Mouse (Mus musculus) gastrocnemius, postnatal 25 days (tissue): Measurements from ENCODE around the gene Dpf3. TPM values are rescaled to one million over a fixed set of nuclear protein-coding genes. Genes with fewer than 3 reads are reported as not detected.

Source experiments
- DNase-seq: peaks from one replicate; pipeline ENCODE4 v3.0.0; 2022
- total RNA-seq, 2 experiments: library from RNA; stranded (reverse); gene quantifications; 1 replicate in 1 of 2; 2 replicates in 1 of 2; pipeline ENCODE4 v1.2.3; 2021

The Dpf3 gene
- total RNA-seq, 2 experiments from 2014 or later = 17.9 to 22.5 TPM

DNA sequence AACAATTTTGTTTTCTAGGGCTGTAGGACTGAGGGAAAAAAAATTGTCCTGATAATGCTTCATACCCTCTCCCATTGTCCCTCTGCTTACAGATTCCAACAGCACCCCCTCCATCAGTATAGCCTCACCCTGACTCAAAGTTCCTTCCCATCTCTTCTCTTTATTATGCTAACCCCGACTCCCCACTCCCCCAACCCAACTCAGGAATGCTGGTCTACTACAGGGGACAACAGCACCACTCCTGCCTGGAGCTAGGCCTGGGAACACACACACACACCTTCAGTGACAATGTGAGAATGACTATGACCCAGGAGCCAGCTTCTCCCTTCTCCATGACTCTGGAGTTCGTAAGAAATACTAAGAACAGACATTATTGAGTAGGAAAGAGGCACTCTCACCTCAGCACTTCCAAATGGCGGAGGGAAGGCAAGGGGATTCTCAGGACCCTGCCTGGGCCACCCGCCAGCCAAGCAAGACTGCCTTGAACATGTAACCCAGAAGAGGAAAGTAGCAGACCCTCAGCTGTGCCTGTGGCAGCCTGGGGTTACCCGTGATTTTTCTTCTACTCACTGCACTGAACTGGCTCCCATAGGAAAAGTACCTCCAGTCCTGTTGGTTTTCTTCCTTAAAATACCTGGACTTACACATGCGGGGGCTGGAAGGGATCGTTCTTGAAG lies 276.2 kb downstream of the Dpf3 start:
- no peak for DNase-seq

- no peak for DNase-seq
These were observed 276.8 kb downstream of the Dpf3 start for GRCm38 (mm10) chr12:83210735-83211134.

DNA sequence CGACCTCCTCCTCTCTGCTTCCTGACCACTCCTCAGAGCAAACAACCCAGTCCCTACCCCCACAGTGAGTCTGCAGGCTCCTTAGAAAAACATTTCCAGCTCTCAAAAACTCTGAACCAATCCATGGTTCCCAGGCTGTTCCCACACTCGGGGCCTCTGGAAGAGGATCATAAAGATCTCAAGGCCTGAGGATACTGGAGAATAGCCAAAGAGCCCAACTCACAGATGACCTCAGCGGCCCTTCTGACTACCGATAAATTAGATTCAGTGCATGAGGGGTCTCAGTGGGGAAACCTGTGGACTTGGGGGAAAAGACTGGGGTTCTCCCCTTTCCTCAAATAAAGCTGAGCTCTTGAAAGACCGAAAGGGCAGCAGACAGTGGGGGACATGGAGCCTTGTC lies 277.2 kb downstream of the Dpf3 start:
- DNase-seq = no peak

- no peak for DNase-seq
These were observed 278.1 kb downstream of the Dpf3 start for GRCm38 (mm10) chr12:83209461-83209860.

DNA sequence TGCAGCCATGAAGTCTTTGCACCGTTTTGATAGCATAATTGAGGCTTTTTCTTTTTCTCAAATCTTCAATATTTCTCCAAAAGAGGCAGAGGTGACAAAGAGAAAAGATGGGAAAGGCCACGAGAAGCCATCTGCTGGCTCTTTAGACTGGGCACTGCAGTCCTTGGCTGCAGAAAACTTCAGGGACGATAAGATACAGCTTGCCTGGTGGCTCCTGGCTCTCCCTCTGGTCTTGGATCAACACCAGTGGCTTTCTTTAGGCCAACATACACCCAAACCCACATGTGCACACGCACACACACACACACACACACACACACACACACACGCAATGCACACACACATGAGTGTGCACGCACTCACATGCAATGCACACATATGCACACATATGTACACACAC lies 278.7 kb downstream of the Dpf3 start:
- DNase-seq = no peak

DNA sequence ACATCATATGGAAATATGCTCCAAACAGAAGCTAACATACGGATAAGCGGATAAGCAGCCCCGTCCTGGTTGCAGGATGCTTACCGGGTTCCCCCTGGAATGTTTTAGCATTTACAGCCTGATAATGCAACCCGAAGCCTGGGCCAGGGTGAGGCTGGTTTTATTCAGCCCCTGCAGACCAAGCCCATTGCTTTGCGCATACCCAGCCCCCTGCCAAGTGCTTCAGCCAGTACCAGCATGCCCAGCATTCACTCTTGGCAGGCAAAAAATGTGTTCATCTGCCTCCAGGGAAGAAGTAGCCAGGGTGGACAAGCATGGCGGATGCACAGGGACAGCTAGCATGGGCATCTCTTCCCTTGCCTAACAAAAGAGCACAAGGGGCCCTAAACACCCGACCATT lies 279.5 kb downstream of the Dpf3 start:
- DNase-seq = no peak

DNA sequence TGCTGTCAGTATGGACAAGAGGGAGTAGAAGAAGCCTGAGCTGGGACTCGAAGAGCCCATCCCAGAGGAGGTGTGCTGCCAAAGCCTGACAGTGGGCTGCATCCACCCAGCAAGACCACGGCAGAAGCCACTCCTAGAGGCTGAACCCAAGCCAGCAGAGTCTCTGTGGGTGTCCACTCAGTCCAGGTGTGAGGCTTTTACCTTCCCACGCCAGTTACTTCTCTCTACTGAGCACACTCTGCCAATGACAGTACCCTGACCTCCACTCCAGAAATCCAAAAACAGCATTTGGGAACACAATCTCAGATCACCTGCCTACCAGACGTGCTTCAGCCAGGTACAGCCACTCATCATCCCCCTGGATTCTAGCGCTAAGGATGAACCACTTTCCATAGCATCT lies 280.0 kb downstream of the Dpf3 start:
- DNase-seq = no peak

DNA sequence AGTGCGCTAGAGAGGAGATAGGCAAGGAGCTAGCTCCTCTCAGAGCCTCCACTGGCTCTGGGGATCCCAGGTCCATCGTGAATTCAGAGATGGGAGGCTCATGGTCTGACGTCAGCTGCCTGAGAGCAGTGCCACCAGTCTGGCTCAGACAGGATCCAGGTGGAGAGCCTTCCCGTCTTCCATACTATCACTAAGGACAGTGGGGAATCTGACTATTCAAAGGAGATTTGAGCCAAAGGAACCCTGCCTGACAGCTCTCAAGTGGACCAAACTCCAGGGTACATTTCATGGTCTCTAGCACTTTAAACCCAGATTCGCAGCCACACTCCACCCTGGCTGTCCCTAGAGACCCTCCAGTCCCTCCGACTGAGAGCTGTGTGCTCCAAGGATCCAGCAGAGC lies 280.6 kb downstream of the Dpf3 start:
- no peak for DNase-seq

DNA sequence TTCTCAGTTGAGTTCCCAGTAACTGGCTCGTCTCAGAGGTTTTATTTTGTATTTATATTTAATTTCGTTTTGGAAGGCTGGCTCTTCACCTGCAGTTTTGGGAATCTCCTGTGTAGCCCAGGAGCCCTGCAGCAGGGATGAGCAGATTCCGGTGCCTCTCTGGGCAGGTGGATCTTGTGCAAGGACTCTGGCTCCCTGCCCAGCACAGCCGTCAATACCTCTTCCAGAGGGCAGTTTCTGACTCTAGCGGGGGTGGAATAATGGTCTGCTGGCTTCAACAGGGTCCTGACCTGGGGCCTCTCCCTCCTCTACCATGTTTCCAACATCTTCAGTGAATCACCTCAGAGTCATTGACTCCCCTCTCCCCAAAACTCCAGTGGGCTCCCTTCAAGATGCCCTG lies 283.2 kb downstream of the Dpf3 start:
- DNase-seq = no peak

GRCm38 (mm10) chr12:83201674-83202073 lies 285.8 kb downstream of the Dpf3 start:
- no peak for DNase-seq

GRCm38 (mm10) chr12:83180561-83180960 lies 307.0 kb downstream of the Dpf3 start:
- no peak for DNase-seq

GRCm38 (mm10) chr12:83179860-83180259 lies 307.7 kb downstream of the Dpf3 start:
- no peak for DNase-seq

DNA sequence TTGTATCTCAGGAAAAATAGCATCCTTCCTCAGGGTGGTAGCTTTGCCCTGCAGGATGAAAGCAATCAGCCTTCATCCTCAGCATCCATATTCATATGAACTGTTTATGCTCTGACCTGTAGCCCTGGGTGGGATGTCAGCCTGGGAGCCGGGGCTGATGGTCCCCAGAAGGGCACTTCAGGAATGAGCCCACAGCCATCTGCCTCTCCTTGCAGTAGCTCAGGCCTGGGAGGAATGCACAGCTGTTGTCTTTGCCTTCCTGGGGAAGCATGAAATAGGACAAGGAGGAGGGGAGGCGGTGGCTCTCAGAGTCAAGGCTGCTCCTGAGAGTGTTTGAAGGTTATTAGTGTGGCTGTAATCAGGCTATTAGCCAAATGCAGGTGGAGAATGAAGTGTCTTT lies 308.7 kb downstream of the Dpf3 start:
- no peak for DNase-seq

DNA sequence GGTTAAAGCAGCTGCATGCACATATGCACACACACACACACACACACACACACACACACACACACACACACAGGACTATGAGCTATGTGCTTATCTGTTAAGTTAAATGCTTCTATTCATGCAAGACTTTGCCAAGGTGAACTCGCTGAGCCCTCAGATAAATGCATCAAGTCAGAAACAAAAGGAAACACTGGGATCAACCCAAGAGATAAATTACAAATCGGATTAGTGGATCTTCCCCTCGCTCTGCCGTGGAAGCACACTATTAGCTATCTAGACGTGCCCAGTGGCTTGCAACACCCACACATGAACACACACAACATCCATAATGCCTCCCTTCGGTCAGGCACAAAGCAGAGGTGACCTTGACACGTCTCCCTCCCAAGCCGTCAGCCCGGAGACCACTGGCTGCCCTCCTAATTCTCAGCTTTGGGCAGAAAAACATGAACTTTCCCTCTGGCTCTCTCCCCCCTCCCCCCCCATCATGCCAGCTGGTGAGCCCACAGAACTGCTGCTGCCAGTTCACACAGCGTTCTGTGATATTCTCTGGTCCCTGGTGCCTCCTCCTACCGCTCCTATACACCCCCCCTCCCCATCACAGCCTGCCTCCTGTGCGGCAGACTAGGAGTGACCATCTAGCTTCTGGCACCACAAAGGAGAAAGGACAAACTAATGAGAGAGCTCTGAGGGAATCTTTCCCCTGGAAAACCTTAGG lies 317.9 kb downstream of the Dpf3 start:
- no peak for DNase-seq

DNA sequence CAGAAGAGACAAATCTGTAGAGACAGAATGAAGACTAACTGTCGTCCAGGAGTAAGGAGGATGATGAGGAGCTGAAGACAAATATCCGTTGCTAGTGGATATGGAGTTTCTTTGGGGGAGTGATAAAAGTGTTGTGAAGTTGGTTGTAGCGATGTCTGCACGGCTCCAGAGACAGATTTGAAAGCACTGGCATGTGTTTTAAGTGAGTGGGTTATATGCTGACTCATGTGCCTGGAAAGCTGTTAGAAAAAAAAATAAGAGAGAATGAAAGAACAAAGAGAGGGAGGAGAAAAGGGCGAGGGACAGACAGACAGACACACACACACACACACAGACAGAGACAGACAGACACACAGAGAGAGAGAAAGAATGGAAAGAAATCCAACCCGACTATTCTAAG lies 319.2 kb downstream of the Dpf3 start:
- no peak for DNase-seq

DNA sequence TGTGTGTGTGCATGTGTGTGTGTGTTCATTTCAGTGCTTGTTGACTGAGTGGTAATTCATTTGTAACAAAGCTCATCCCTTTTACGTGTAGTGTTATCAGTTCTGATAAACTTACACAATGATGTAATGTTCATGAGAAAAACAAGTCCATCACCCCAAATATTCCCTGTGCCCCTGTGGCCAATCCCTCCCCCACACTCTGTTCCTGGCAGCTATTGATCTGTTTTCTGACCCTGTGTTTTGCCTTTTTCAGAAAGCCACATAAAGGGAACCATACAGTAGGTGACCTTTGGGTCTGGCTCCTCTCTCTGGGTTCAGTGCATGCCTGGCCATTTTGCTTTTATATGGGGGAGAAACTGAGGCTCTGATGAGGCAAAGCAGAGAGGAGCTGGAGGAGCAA lies 322.5 kb downstream of the Dpf3 start:
- no peak for DNase-seq

Other genes starting within 250 kb of the Dpf3 start
- gene Dcaf4, start 32.8 kb upstream of the Dpf3 start, total RNA-seq = 10 to 100 TPM; 16.5 to 22.3 TPM
- 10 to 100 TPM; 12.8 to 20.3 TPM for gene Zfyve1, start 109.5 kb upstream of the Dpf3 start, total RNA-seq
- 10 to 100 TPM; 40.2 to 48.9 TPM for gene Rbm25, start 143.5 kb upstream of the Dpf3 start, total RNA-seq
- gene Psen1, start 200.4 kb upstream of the Dpf3 start, total RNA-seq = 10 to 100 TPM; 21.9 to 22.9 TPM